Mouse (Mus musculus) CH12.LX (cell line): ENCODE data around the gene Ndufv1. TPM values are rescaled to one million over a fixed set of nuclear protein-coding genes. Genes with fewer than 3 reads are reported as not detected.
"Not testable (repeated sequence)": the region's sequence is repeated elsewhere in the genome, so short reads cannot be mapped to it uniquely, and the experiment has no call there.

Experiments used
- DNase-seq: peaks from one replicate; pipeline ENCODE4 v3.0.0-alpha.2; 2013; ENCODE audit errors: extremely low read depth
- H3K27ac ChIP-seq: 2 replicates; pipeline ENCODE4 v1.5.1; 2012; ENCODE audit warnings: low read depth, mild to moderate bottlenecking, control low read depth, moderate library complexity; ENCODE audit not compliant: insufficient read depth
- H3K27me3 ChIP-seq: replicated peaks from 2 replicates; pipeline ENCODE3; 2012; ENCODE audit warnings: inconsistent platforms
- H3K36me3 ChIP-seq, 2 experiments: replicated peaks in 1 of 2; 2 replicates each; pipeline versions ENCODE3 to v1.6.1; 2012; ENCODE audit warnings: inconsistent platforms in 1 of 2, low read length in 1 of 2, mild to moderate bottlenecking in 1 of 2, mixed read lengths in 1 of 2, moderate library complexity in 1 of 2; ENCODE audit not compliant: control insufficient read depth in 1 of 2, insufficient read depth in 1 of 2
- H3K4me1 ChIP-seq, 2 experiments: 2 replicates each; pipeline ENCODE4 v1.6.1; 2012; ENCODE audit warnings: inconsistent platforms in 1 of 2, moderate library complexity in 1 of 2; ENCODE audit not compliant: insufficient read depth in 2 of 2, control insufficient read depth in 1 of 2
- H3K4me2 ChIP-seq: 2 replicates; pipeline ENCODE4 v1.6.1; 2012; ENCODE audit warnings: low read depth, mild to moderate bottlenecking, control low read depth; ENCODE audit not compliant: poor library complexity, insufficient read depth, severe bottlenecking
- H3K4me3 ChIP-seq, 3 experiments: fragments of 150-350 bp in 1 of 3; sonication (generic) in 1 of 3; replicated peaks in 1 of 3; 2 replicates each; pipeline versions ENCODE3 to v1.5.1; 2011 to 2012; ENCODE audit warnings: low read depth in 2 of 3, low read length in 2 of 3, mild to moderate bottlenecking in 2 of 3, moderate library complexity in 2 of 3, control low read depth in 1 of 3, improper control_type of control experiment in 1 of 3, inconsistent platforms in 1 of 3, mixed read lengths in 1 of 3; ENCODE audit not compliant: poor library complexity in 1 of 3
- H3K79me2 ChIP-seq: replicated peaks from 2 replicates; pipeline ENCODE4 v1.6.1; 2012; ENCODE audit warnings: mild to moderate bottlenecking, moderate library complexity; ENCODE audit not compliant: control insufficient read depth, poor library complexity, insufficient read depth, severe bottlenecking; ENCODE audit errors: extremely low read depth
- H3K9ac ChIP-seq: 2 replicates; pipeline ENCODE4 v1.6.1; 2012; ENCODE audit warnings: low read depth, mild to moderate bottlenecking, control low read depth, moderate library complexity; ENCODE audit not compliant: insufficient read depth
- H3K9me3 ChIP-seq: replicated peaks from 2 replicates; pipeline ENCODE3; 2012; ENCODE audit warnings: low read length, inconsistent platforms, mixed read lengths
- BHLHE40 ChIP-seq: IDR thresholded peaks from 2 replicates; pipeline ENCODE4 v1.6.1; 2011; ENCODE audit warnings: mild to moderate bottlenecking, low read depth, low read length, improper control_type of control experiment
- CHD1 ChIP-seq: IDR thresholded peaks from 2 replicates; pipeline ENCODE4 v1.6.1; 2012; ENCODE audit warnings: low read depth, low read length, improper control_type of control experiment, inconsistent platforms
- CHD2 ChIP-seq: IDR thresholded peaks from 2 replicates; pipeline ENCODE4 v1.6.1; 2011; ENCODE audit warnings: low read length, improper control_type of control experiment
- CTCF ChIP-seq, 2 experiments: IDR thresholded peaks in 1 of 2; conservative IDR thresholded peaks in 1 of 2; 2 replicates each; pipeline ENCODE4 v1.5.1; 2011 to 2012; ENCODE audit warnings: low read depth in 2 of 2, low read length in 2 of 2, improper control_type of control experiment in 1 of 2, inconsistent platforms in 1 of 2, mild to moderate bottlenecking in 1 of 2, moderate library complexity in 1 of 2
- ETS1 ChIP-seq: conservative IDR thresholded peaks from 2 replicates; pipeline ENCODE4 v1.6.1; 2012; ENCODE audit warnings: low read depth, mild to moderate bottlenecking, inconsistent platforms, low read length, improper control_type of control experiment, moderate library complexity
- IRF4 ChIP-seq: IDR thresholded peaks from 2 replicates; pipeline ENCODE4 v1.6.1; 2014; ENCODE audit warnings: low read depth, mild to moderate bottlenecking, inconsistent platforms, low read length, improper control_type of control experiment
- JUND ChIP-seq: conservative IDR thresholded peaks from 2 replicates; pipeline ENCODE4 v1.6.1; 2011; ENCODE audit warnings: low read depth, low read length, improper control_type of control experiment
- MXI1 ChIP-seq: IDR thresholded peaks from 2 replicates; pipeline ENCODE4 v1.6.1; 2011; ENCODE audit warnings: mild to moderate bottlenecking, low read depth, low read length, improper control_type of control experiment
- NELFE ChIP-seq: IDR thresholded peaks from 2 replicates; pipeline ENCODE4 v1.6.1; 2011; ENCODE audit warnings: low read depth, low read length, improper control_type of control experiment
- NRF1 ChIP-seq: IDR thresholded peaks from 2 replicates; pipeline ENCODE4 v1.6.1; 2014; ENCODE audit warnings: low read depth, mild to moderate bottlenecking, inconsistent platforms, low read length, improper control_type of control experiment, moderate library complexity
- POLR2A ChIP-seq: IDR thresholded peaks from 2 replicates; pipeline ENCODE4 v1.6.1; 2011; ENCODE audit warnings: low read depth, mild to moderate bottlenecking, improper control_type of control experiment, low read length
- POLR2AphosphoS2 ChIP-seq: IDR thresholded peaks from 2 replicates; pipeline ENCODE4 v1.6.1; 2011; ENCODE audit warnings: low read depth, low read length, improper control_type of control experiment
- SIN3A ChIP-seq: IDR thresholded peaks from 2 replicates; pipeline ENCODE4 v1.6.1; 2012; ENCODE audit warnings: low read length, improper control_type of control experiment, inconsistent platforms
- TCF12 ChIP-seq: IDR thresholded peaks from 2 replicates; pipeline ENCODE4 v1.6.1; 2014; ENCODE audit warnings: low read depth, mild to moderate bottlenecking, inconsistent platforms, low read length, improper control_type of control experiment
- UBTF ChIP-seq: IDR thresholded peaks from 2 replicates; pipeline ENCODE4 v1.6.1; 2012; ENCODE audit warnings: low read depth, mild to moderate bottlenecking, inconsistent platforms, low read length, improper control_type of control experiment, moderate library complexity
- USF1 ChIP-seq: IDR thresholded peaks from 2 replicates; pipeline ENCODE4 v1.6.1; 2014; ENCODE audit warnings: low read depth, mild to moderate bottlenecking, inconsistent platforms, low read length, improper control_type of control experiment
- USF2 ChIP-seq: conservative IDR thresholded peaks from 2 replicates; pipeline ENCODE4 v1.6.1; 2011; ENCODE audit warnings: low read depth, low read length, improper control_type of control experiment
- ZC3H11A ChIP-seq: IDR thresholded peaks from 2 replicates; pipeline ENCODE4 v1.6.1; 2012; ENCODE audit warnings: low read depth, mild to moderate bottlenecking, inconsistent platforms, low read length, improper control_type of control experiment
- ZMIZ1 ChIP-seq: IDR thresholded peaks from 2 replicates; pipeline ENCODE4 v1.6.1; 2012; ENCODE audit warnings: low read depth, mild to moderate bottlenecking, inconsistent platforms, low read length, improper control_type of control experiment
- ZNF384 ChIP-seq: IDR thresholded peaks from 2 replicates; pipeline ENCODE4 v1.6.1; 2012; ENCODE audit warnings: low read depth, low read length, improper control_type of control experiment, inconsistent platforms
- dilution Hi-C: fragments of 300-500 bp; cut with MboI; formaldehyde crosslinking; loops from 2 replicates; pipeline ENCODE4 v1.14.3; 2020; ENCODE audit warnings: low sequenced_read_pairs; ENCODE audit not compliant: extremely low pct_unique_long_range_greater_than_20kb, extremely low pct_ligation_motif_present
- in situ Hi-C: fragments of 300-500 bp; cut with MboI; formaldehyde crosslinking; loops from 3 replicates; pipeline ENCODE4 v1.14.3; 2019; ENCODE audit warnings: low sequenced_read_pairs, low pct_ligation_motif_present, low pct_unique_long_range_greater_than_20kb, mixed read lengths
- polyA plus RNA-seq: library from polyadenylated mRNA; unstranded; fragments of >175 nt; gene quantifications from 2 replicates; pipeline ENCODE4 v1.2.1, GENCODE M21; 2012; ENCODE audit warnings: low read depth; ENCODE audit not compliant: insufficient read length
- total RNA-seq, 2 experiments: library from RNA; depleted of rRNA; stranded (reverse); fragments of 300-350 nt in 1 of 2; fragments of >200 nt in 1 of 2; gene quantifications; 2 replicates each; pipeline ENCODE4 v1.2.3; 2012 to 2014

The Ndufv1 gene
- total and polyA plus RNA-seq, 3 experiments, result 119 to 183 (median 133) TPM

DNA sequence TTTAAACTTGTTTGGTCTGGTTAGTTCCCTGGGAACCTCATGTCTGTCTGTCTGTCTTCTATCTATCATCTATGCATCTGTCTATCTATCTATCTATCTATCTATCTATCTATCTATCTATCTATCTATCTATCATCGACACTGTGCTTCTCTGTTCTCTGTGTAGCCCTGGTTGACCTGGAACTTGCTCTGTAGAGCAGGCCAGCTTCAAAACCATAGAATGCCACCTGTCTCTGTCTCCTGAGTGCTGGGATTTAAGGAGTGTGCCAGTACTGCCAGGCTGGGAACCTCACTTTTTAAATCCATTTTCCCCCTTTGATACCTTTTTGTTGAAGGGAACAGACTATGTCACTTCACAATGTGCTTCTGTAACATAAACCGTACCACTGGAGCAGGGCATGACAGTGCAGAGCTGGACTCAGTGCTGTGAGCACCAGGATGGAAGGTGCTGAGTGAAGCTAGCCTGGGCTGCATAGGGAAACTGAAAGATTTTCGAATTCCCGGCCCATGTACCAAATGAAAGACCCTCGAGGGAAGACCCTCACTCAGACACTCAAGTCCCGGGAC lies 48.4 kb upstream of the Ndufv1 start:
- Histone ChIP-seq H3K9ac (no peak overlapping the region), H3K79me2 (no peaks in the 10 kb centered on the region), H3K4me2 (0 out of 2 replicates have a peak overlapping the region, but pooled peaks have one; percentile 10), H3K4me1 (peaks cover 14 to 21% of the 10 kb centered on the region in 2 experiments)
- no peak for TF ChIP-seq POLR2AphosphoS2
- no peak for TF ChIP-seq POLR2A
- no peak for TF ChIP-seq IRF4
- TF ChIP-seq CTCF (conservative IDR thresholded peaks at IDR 0.05 in 1 of 2, IDR thresholded peaks at IDR 0.05 in 1 of 2; ENCODE audit: low read depth in 2 of 2, low read length in 2 of 2), result no peak
- no peak for TF ChIP-seq CHD2
- TF ChIP-seq TCF12, result no peak
- TF ChIP-seq MXI1, result no peak
- no peak for TF ChIP-seq USF2
- no peak for TF ChIP-seq USF1
- no peak for TF ChIP-seq NRF1
- TF ChIP-seq NELFE, result no peak
- no peak for TF ChIP-seq BHLHE40
- TF ChIP-seq CHD1, result no peak
- TF ChIP-seq ZC3H11A, result no peak
- no peak for TF ChIP-seq ZNF384
- TF ChIP-seq ETS1, result no peak
- no peak for TF ChIP-seq SIN3A
- TF ChIP-seq ZMIZ1, result no peak
- TF ChIP-seq JUND, result no peak
- TF ChIP-seq UBTF, result no peak
- TF ChIP-seq, all 38 proteins: peak for 0
- dilution Hi-C loops (no loop called here), in situ Hi-C loops (no loop called here)
- H3K36me3 ChIP-seq, result no peaks in the 10 kb centered on the region
- peaks cover 3% of the 10 kb centered on the region for H3K9me3 ChIP-seq
- no peak for DNase-seq
- H3K27me3 ChIP-seq, result no peaks in the 10 kb centered on the region
- H3K27ac ChIP-seq, result peak overlapping the region; percentile 24; the same call in 1 of the 2 replicates
- no peak overlapping the region for H3K4me3 ChIP-seq

DNA sequence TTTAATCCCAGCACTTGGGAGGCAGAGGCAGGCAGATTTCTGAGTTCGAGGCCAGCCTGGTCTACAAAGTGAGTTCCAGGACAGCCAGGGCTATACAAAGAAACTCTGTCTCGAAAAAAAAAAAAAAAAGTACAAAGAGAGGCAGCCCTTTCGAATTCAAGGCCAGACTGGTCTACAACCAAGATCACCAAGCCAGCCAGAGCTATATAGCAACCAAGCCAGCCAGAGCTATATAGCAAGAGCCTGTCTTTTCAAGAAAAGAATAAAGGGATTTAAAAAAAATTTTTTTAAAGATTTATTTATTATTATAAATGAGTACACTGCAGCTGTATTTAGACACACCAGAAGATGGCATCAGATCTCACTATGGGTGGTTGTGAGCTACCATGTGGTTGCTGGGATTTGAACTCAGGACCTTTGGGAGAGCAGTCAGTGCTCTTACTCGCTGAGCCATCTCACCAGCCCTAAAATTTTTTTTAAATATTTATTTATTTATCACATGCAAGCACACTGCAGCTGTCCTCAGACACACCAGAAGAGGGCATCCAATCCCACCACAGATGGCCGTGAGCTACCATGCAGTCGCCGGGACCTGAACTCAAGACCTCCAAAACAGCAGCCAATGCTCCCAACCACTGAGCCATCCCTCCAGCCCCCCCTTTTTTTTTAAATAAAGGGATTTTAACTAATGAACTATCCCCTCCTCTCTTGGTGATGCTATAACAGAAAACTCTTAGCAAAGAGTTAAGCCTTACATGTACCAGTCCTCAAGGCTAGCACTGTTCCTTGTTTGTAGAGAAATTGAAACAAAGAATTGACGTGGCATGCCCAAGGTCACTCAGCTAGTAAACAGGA lies 47.7 kb upstream of the Ndufv1 start:
- H3K36me3 ChIP-seq, H3K27ac ChIP-seq, in situ Hi-C loops, H3K9me3 ChIP-seq, H3K9ac ChIP-seq, H3K79me2 ChIP-seq, dilution Hi-C loops, H3K4me3 ChIP-seq, H3K4me2 ChIP-seq, H3K27me3 ChIP-seq, DNase-seq: not testable (repeated sequence)
- H3K4me1 ChIP-seq, result peaks cover 21% of the 10 kb centered on the region in 2 experiments
